Mouse (Mus musculus) lung, adult 2 months (tissue): ENCODE measurements around the gene Cep112. TPM values are rescaled to one million over a fixed set of nuclear protein-coding genes. Genes with fewer than 3 reads are reported as not detected.

Source experiments
- DNase-seq: peaks from one replicate; pipeline ENCODE4 v3.0.0; 2022
- H3K4me1 ChIP-seq: fragments of 200-500 bp; 2 replicates; pipeline ENCODE4 v1.6.1; 2011; ENCODE audit warnings: low read length; ENCODE audit not compliant: control insufficient read depth, insufficient read depth
- H3K4me3 ChIP-seq: fragments of 200-500 bp; replicated peaks from 2 replicates; pipeline ENCODE3; 2011; ENCODE audit warnings: low read depth, mild to moderate bottlenecking, control low read depth, low read length; ENCODE audit errors: extremely low read depth
- CTCF ChIP-seq: fragments of 200-500 bp; IDR thresholded peaks from 2 replicates; pipeline ENCODE4 v1.5.1; 2011; ENCODE audit warnings: mild to moderate bottlenecking, low read length, control low read depth; ENCODE audit not compliant: insufficient read depth
- POLR2A ChIP-seq: fragments of 200-500 bp; IDR thresholded peaks from 2 replicates; pipeline ENCODE4 v1.6.1; 2011; ENCODE audit warnings: low read depth, mild to moderate bottlenecking, control low read depth, low read length, borderline replicate concordance; ENCODE audit errors: extremely low read depth
- WGBS: fragments of 180-500 bp; shearing (Covaris S2); methylation state at CpG from one replicate; pipeline ENCODE4 v1.1.7; 2018; 5-methylcytosine and 5-hydroxymethylcytosine counted together
- polyA plus RNA-seq: library from polyadenylated mRNA; depleted of rRNA; stranded (reverse); fragments of >200 nt; gene quantifications from 2 replicates; pipeline ENCODE4 v1.2.3, GENCODE M21; 2012; rRNA removed

The Cep112 gene
- polyA plus RNA-seq, 1 experiment: 0.39 TPM

DNA sequence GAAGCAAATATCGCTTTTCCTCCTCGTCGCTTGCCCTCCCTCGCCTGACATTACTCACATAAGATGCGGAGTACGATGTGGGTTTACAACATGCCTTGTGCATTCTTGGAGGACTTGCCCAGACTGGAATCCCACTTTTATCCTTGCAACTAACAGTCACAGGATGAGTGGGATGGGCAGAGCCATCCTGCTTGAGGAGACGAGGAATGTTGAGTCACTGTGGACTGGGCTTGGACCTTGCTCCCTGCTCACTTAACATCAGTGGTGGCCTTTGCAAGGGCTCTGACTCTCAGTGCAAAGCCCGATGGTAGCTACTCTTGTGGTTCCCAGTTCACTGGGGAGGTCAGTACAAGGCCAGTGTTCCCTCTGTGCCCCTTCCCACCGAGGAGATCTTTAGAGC is 473.1 kb downstream of the Cep112 start:
- TF ChIP-seq POLR2A: no peak
- TF ChIP-seq CTCF: no peak
- 74% methylated on average over 9 of the region's 9 CpGs for WGBS
- DNase-seq: no peak
- H3K4me1 ChIP-seq: no peaks in the 10 kb centered on the region
- H3K4me3 ChIP-seq: no peak overlapping the region

DNA sequence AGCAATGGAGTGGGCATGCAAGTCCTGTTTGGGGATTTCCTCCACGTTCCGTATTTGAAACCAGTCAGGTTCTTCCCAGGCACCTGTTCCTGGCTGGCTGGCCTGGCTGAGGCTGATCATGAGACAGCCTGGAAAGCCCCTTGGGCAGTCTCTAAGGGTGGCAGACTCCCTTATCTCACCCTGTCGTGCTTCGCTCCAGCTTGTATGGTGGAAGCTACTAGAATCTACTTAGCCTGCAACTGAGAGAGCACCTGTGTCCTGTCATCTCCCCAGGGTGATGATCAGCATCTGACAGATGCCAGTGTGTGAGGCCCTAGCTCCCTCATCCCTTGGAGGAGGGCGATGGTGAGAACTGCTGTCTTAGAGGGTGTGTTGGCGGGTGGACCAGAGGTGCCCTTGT is 473.5 kb downstream of the Cep112 start:
- H3K4me3 ChIP-seq: no peak overlapping the region
- DNase-seq: no peak
- 89% methylated on average over 6 of the region's 6 CpGs for WGBS
- no peaks in the 10 kb centered on the region for H3K4me1 ChIP-seq
- TF ChIP-seq POLR2A (no peak), CTCF (no peak)

DNA sequence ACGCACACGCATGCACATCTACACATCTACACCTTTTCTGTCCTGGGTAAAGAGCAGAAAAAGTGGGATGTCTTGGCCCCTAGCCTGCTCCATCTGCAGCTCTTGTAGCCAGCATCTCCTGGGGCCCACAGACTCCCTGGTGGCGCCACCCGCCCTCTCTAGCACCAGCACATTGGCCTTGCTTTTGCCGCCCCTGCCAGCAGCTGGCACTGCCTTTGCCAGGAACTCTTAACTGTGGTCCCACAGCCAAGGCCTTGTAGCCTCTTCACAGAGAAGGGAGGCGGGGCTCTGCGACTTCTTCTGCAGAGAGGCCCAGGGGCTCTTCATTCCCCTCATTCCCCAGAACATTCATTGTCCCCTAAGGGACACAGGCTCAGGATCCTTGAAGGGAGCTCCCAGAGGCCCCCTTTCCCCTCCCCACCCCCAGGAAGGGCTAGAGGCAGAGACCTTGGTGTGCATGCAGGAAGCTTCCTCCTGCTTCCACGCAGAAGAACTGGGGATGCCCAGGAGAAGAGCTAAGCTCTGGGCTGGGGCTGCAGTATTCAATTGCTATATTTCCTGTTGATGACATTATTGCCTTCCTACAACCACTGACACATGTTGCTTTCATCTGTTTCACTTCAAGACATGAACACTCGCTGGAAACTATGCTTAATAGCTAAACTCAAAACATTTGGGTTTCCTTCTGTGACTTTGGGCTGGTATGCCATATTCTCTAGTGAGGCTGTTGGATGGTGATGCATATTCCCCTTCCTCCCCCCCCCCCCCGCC is 475.9 kb downstream of the Cep112 start:
- no peak for DNase-seq
- WGBS: 71% methylated on average over 10 of the region's 10 CpGs
- TF ChIP-seq CTCF (no peak), POLR2A (no peak)
- Histone ChIP-seq H3K4me1 (no peaks in the 10 kb centered on the region), H3K4me3 (no peak overlapping the region)

DNA sequence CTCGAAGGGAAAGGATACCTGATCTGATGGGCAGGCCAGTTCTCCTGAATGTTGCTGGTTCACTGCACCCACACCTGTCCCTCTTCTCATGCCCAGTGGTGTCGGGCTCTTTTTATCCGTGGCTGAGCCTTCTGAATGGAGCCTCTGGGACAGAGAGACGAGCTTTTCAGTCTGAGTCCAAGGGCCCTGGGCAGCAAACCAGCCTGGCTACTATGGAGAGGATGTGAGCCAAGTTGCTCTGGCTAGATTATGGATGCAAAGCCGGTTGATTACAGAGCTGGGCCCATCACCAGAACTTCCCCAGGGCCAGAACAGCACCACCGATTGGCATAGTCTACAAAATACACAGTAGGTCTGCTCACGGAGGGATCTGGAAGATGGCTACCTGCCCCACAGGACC is 476.7 kb downstream of the Cep112 start:
- H3K4me3 ChIP-seq: no peak overlapping the region
- 75% methylated on average over 7 of the region's 7 CpGs for WGBS
- DNase-seq: no peak
- no peaks in the 10 kb centered on the region for H3K4me1 ChIP-seq
- TF ChIP-seq POLR2A (no peak), CTCF (no peak)

DNA sequence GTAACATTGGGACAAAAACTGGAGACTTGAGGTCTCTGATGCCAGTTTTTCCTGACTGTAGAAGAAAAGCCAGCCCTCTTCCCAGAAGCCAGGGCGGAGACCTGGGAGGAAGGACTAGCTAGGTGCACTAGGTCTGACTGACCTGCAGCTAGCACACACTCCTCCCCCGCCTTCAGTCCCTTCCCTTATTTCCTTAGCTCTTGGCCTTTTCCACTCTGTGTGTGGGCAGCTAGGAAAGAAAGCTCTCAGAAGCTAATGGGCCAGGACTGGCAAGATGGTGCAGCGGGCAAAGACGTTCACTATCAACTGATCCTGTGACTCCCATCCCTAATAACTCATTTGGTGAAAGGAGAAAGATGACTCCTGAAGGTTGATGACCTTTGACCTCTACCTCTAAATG is 477.3 kb downstream of the Cep112 start:
- TF ChIP-seq POLR2A (no peak), CTCF (no peak)

DNA sequence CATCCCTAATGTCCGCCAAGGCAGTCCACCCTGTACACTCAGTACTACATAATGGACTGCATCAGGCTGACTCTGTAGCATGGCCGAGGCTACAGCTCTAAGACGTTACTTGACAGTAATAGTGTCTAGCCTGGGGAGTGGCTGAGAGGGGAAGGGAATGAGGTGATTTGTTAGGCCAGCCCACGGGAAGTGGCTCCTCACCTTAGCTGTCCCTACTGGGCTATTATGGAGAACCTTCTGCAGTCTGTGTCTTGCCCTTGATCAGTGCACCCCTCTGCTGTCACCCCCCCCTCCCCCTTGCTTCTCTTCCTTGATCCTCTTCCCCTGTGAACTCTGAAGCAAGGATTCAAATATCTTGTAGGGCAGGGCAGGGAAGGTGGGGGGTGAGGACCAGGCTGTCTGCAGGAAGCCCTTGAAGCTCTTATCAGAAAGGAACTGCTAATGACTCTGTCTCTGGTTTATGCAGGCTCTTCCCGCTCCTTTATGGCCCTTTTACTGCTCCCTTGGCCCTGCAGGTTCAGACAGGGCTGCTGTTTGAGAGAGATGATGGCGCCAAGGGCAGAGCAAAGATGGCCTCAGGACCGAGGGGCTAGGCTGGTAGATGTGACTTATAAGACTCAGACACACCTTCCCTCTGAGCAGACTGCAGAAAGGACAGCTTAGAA is 481.7 kb downstream of the Cep112 start:
- Histone ChIP-seq H3K4me1 (peaks cover 4% of the 10 kb centered on the region), H3K4me3 (no peak overlapping the region)
- WGBS: 64% methylated on average over 7 of the region's 7 CpGs
- no peak for DNase-seq
- TF ChIP-seq CTCF (no peak), POLR2A (no peak)

More for the DNA sequence above, 477.3 kb downstream of the Cep112 start:
- no peak for DNase-seq
- no peak overlapping the region for H3K4me3 ChIP-seq
- WGBS: 82% methylated on average over 4 of the region's 4 CpGs
- no peaks in the 10 kb centered on the region for H3K4me1 ChIP-seq

DNA sequence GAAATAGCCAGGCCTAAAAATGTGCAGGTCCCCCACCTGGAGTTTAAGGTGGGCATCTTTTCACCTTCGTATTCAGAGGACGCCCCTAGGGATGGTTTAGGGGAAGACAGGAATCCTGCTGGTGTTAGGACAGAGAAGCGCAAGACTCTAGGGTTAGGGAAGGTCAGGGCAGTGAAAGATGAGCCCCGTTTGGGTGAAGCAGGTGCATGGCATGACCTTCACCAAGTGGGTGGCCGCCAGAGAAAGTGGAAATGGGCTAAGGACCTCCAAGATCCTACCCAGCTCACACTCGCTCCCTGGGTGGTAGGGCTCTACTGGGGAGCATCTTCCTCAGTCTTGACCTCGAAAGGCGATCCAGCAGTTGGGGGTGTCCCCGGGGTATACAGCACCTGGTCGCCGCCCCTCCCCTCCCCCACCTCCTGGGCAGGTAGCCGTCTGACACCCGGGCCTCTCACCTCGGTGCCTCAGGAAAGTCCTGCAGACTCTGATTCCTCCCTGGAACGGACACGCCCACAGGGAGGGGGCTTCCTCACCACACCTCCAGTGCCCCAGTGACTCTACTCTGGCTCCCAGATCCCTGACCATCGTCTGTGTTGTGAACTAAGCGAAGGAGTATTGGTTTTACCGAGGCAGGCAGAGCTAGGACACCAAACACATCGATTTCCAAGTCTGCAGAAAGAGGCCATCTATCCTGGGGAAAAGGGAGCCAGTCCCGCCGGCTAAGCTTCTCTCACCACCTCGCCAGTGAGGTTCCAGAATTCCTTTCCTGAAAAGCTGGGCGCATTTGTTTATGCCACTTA is 484.6 kb downstream of the Cep112 start:
- peaks cover 4% of the 10 kb centered on the region for H3K4me1 ChIP-seq
- DNase-seq: peak; percentile 11
- no peak overlapping the region for H3K4me3 ChIP-seq
- 17% methylated on average over 24 of the region's 24 CpGs for WGBS
- TF ChIP-seq POLR2A: no peak
- TF ChIP-seq CTCF: no peak

Other genes with a start within 250 kb of the Cep112 start
- 0.59 and 1.9 TPM in 2 replicates for gene Apoh, start 81.8 kb upstream of the Cep112 start, polyA plus RNA-seq
- 6.6 and 13.5 TPM in 2 replicates for gene Prkca, start 81.3 kb upstream of the Cep112 start, polyA plus RNA-seq